Mouse (Mus musculus) hindbrain, embryonic 13.5 days (tissue): ENCODE results near the gene Ulk1. TPM values are rescaled to one million over a fixed set of nuclear protein-coding genes. Genes with fewer than 3 reads are reported as not detected.
"Not testable (repeated sequence)": the region's sequence is repeated elsewhere in the genome, so short reads cannot be mapped to it uniquely, and the experiment has no call there.

Source experiments
- ATAC-seq: fragments of 200-750 bp; cut with Nextera tagmentation; 2 replicates; pipeline ENCODE4 v1.8.0; 2017; ENCODE audit warnings: moderate TSS enrichment; ENCODE audit not compliant: low FRiP score
- H3K27ac ChIP-seq: fragments of 300-500 bp; sonication (generic); 2 replicates; pipeline ENCODE4 v1.5.1; 2015; ENCODE audit warnings: inconsistent platforms, mild to moderate bottlenecking, moderate library complexity
- H3K27me3 ChIP-seq: fragments of 300-500 bp; sonication (generic); 2 replicates; pipeline ENCODE4 v1.6.1; 2015; ENCODE audit warnings: mild to moderate bottlenecking, inconsistent platforms
- H3K36me3 ChIP-seq: fragments of 300-500 bp; sonication (generic); 2 replicates; pipeline ENCODE4 v1.6.1; 2015; ENCODE audit warnings: mild to moderate bottlenecking, inconsistent platforms
- H3K4me1 ChIP-seq: fragments of 300-500 bp; sonication (generic); replicated peaks from 2 replicates; pipeline ENCODE4 v1.6.1; 2015; ENCODE audit warnings: inconsistent platforms
- H3K4me2 ChIP-seq: fragments of 300-500 bp; sonication (generic); 2 replicates; pipeline ENCODE4 v1.6.1; 2015; ENCODE audit warnings: inconsistent platforms, mild to moderate bottlenecking, moderate library complexity
- H3K4me3 ChIP-seq: fragments of 300-500 bp; sonication (generic); 2 replicates; pipeline ENCODE4 v1.5.1; 2015; ENCODE audit warnings: mild to moderate bottlenecking, inconsistent platforms
- H3K9ac ChIP-seq: fragments of 300-500 bp; sonication (generic); 2 replicates; pipeline ENCODE4 v1.6.1; 2015; ENCODE audit warnings: mild to moderate bottlenecking, inconsistent platforms
- H3K9me3 ChIP-seq: fragments of 300-500 bp; sonication (generic); 2 replicates; pipeline ENCODE4 v1.6.1; 2016; ENCODE audit warnings: inconsistent platforms
- WGBS: fragments of 180-500 bp; shearing (Covaris S2); methylation state at CpG from one replicate; pipeline ENCODE4 v1.1.7; 2015; 5-methylcytosine and 5-hydroxymethylcytosine counted together
- polyA plus RNA-seq: library from polyadenylated mRNA; unstranded; fragments of >200 nt; fragmentation: Nextera tagmentation; extraction: Ambion mirVana; gene quantifications from 2 replicates; pipeline ENCODE4 v1.2.1, GENCODE M21; 2015

Gene Ulk1
- polyA plus RNA-seq, 1 experiment from 2014 or later = 30.3 TPM

DNA sequence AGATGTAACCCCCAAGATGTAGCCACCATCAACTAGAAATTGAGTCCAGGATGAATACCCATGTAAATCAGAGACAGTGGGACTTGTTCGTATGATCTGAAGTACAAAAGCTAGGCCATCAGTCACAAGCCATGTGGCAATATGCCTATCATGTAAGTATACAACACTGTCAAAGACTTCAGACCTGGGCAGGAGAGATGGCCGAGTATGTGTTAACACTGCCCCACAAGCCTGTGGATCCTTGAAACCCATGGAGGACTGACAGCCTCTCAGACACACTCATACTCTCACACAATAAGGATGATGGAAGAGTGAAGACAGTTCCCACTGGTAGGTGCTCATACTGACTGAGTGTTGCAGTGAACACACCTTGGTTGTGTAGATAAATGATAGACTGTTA, 33.8 kb downstream of the Ulk1 start:
- H3K9me3 ChIP-seq = no peaks in the 10 kb centered on the region
- no peak overlapping the region for H3K4me2 ChIP-seq
- 91% methylated on average over 2 of the region's 2 CpGs for WGBS
- ATAC-seq = no peak
- no peaks in the 10 kb centered on the region for H3K27me3 ChIP-seq
- H3K4me3 ChIP-seq = no peak overlapping the region
- no peak overlapping the region for H3K27ac ChIP-seq
- H3K9ac ChIP-seq = no peak overlapping the region
- H3K36me3 ChIP-seq = peaks cover 50% of the 10 kb centered on the region
- peaks cover 24% of the 10 kb centered on the region for H3K4me1 ChIP-seq

GRCm38 (mm10) chr5:110774511-110774910, 35.4 kb downstream of the Ulk1 start:
- no peak overlapping the region for H3K27ac ChIP-seq
- H3K4me2 ChIP-seq = no peak overlapping the region
- no peak for ATAC-seq
- H3K36me3 ChIP-seq = peaks cover 50% of the 10 kb centered on the region
- no peaks in the 10 kb centered on the region for H3K9me3 ChIP-seq
- WGBS = 94% methylated on average over 11 of the region's 11 CpGs
- no peaks in the 10 kb centered on the region for H3K27me3 ChIP-seq
- H3K4me1 ChIP-seq = peaks cover 13% of the 10 kb centered on the region
- H3K4me3 ChIP-seq = no peak overlapping the region
- peak overlapping the region; percentile 24; the same call in 1 of the 2 replicates for H3K9ac ChIP-seq

- 97% methylated on average over 9 of the region's 10 CpGs for WGBS
- H3K9ac ChIP-seq, ATAC-seq, H3K9me3 ChIP-seq, H3K4me3 ChIP-seq, H3K27ac ChIP-seq, H3K27me3 ChIP-seq, H3K4me2 ChIP-seq: not testable (repeated sequence)
- Histone ChIP-seq H3K36me3 (peaks cover 49% of the 10 kb centered on the region), H3K4me1 (peaks cover 17% of the 10 kb centered on the region)
Measured at GRCm38 (mm10) chr5:110772945-110773344, 37.0 kb downstream of the Ulk1 start.

DNA sequence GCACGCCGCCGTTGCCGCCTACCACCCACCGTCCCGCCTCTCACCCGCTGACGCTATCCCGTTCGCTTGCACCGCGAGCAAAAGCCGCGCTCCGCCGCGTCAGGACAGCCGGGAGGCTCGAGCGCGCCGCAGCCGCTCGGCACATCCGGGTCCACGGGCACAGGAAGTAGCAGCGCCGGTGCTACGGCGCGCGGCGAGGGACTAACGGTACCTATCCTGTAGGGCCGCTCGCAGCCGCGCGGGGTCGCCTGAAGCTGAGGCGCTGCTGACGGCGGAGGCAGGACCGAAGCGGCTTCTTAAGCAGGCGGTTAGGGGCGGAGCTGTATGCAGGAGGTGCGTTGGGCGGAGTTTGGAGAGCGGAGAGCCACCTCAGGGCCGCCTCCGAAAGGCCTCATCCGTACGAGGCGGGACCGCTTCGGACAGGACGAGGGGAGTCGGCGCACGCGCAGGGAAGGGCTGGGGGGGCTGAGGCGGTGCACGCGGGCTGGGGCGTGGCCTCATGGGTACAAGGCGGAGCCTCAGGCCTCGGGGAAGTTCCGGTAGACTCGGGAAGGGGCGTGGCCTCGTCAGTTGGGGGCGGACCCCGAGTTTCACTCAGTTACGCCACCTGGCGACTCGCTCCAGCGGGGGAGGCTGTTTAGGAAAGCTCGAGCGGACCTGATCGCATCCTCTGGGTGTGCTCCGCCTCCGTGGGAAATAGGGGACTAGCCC, 39.3 kb downstream of the Ulk1 start, which contains the start of gene Ep400:
Gene Ep400, minus strand, starts transcription at position 270 of the 711 bp plus-strand sequence.
- H3K4me1 ChIP-seq = peaks cover 20% of the 10 kb centered on the region
- peak within 1 kb of the TSS; percentile 90 for H3K4me3 ChIP-seq
- no peaks in the 10 kb centered on the region for H3K27me3 ChIP-seq
- H3K27ac ChIP-seq = peak within 1 kb of the TSS; percentile 97
- WGBS = under 1% methylated on average over 81 of the region's 83 CpGs
- ATAC-seq = peak; percentile 98
- peaks cover 27% of the 10 kb centered on the region for H3K36me3 ChIP-seq
- peak within 1 kb of the TSS; percentile 95 for H3K9ac ChIP-seq
- peak within 1 kb of the TSS; percentile 78 for H3K4me2 ChIP-seq
- no peaks in the 10 kb centered on the region for H3K9me3 ChIP-seq

GRCm38 (mm10) chr5:110770031-110770445, 39.9 kb downstream of the Ulk1 start:
- no peaks in the 10 kb centered on the region for H3K27me3 ChIP-seq
- peak overlapping the region; percentile 78 for H3K4me2 ChIP-seq
- H3K9me3 ChIP-seq = no peaks in the 10 kb centered on the region
- peaks cover 21% of the 10 kb centered on the region for H3K36me3 ChIP-seq
- H3K4me3 ChIP-seq = peak overlapping the region; percentile 90
- peak overlapping the region; percentile 95 for H3K9ac ChIP-seq
- peaks cover 20% of the 10 kb centered on the region for H3K4me1 ChIP-seq
- H3K27ac ChIP-seq = peak overlapping the region; percentile 97
- 0% methylated on average over 46 of the region's 58 CpGs for WGBS
- peak; percentile 64; the same call in 1 of the 2 replicates for ATAC-seq

DNA sequence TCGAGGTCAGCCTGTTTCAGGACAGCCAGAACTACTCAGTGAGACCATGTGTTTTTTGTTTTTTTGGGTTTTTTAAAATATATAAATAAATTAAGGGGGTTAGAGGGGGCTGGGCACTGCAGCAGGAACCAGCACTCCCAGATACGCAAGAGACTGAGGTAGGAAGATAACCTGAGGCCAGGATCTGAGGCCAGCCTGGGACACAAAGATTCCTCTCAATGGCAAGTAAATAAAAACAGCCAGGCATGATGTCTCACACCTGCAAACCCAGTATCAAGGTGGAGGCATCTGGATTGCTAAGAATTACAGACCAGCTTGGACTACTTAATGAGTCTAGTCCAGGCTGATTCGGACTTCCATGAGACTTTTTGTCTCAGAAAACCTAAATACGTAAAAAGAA, 40.6 kb downstream of the Ulk1 start:
- Histone ChIP-seq H3K36me3 (peaks cover 13% of the 10 kb centered on the region), H3K9me3 (no peaks in the 10 kb centered on the region), H3K27me3 (no peaks in the 10 kb centered on the region), H3K27ac (no peak overlapping the region), H3K4me3 (peak overlapping the region; percentile 90), H3K4me1 (peaks cover 20% of the 10 kb centered on the region), H3K9ac (peak overlapping the region; percentile 95), H3K4me2 (peak overlapping the region; percentile 78)
- no peak for ATAC-seq
- 77% methylated on average over 4 of the region's 4 CpGs for WGBS

DNA sequence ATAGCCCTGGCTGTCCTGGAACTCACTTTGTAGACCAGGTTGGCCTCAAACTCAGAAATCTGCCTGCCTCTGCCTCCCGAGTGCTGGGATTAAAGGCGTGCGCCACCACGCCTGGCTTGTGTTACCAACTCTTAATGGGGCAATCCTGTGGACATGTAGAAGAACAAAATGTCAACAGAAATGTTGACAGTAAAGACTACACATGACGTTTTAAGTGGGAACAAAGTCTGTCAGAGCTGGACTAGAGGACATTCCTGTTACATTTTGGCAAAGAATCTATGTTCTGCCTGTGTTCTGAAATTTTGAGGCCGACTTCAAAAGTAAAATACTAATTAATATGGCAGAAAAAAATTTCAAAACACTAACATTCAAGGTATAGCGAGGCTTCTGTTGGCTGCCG, 46.0 kb downstream of the Ulk1 start:
- Histone ChIP-seq H3K4me1 (peaks cover 12% of the 10 kb centered on the region), H3K27ac (no peak overlapping the region), H3K4me3 (no peak overlapping the region), H3K9me3 (no peaks in the 10 kb centered on the region), H3K36me3 (no peaks in the 10 kb centered on the region), H3K9ac (no peak overlapping the region), H3K4me2 (no peak overlapping the region), H3K27me3 (no peaks in the 10 kb centered on the region)
- no peak for ATAC-seq
- WGBS = 97% methylated on average over 8 of the region's 8 CpGs

DNA sequence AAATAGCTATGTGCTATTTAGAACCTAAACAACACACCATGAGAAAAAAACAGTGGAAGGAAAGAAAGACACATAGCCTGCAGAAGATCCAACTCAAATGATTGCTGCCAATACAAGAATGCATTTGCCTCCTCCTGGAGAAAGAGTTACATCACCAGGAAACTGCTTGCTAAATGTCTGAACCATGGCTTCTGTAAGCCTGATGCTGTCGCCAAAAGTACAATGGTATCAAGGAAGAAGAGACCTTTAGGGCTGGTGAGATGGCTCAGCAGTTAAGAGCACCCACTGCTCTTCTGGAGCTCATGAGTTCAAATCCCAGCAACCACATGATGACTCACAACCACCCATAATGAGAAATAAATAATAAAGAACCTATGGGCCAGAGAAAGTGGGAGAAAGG, 64.9 kb downstream of the Ulk1 start:
- no peak overlapping the region for H3K9ac ChIP-seq
- no peaks in the 10 kb centered on the region for H3K27me3 ChIP-seq
- no peaks in the 10 kb centered on the region for H3K9me3 ChIP-seq
- ATAC-seq = no peak
- H3K36me3 ChIP-seq = peaks cover under 1% of the 10 kb centered on the region
- 88% methylated on average over 1 of the region's 1 CpGs for WGBS
- no peak overlapping the region for H3K4me3 ChIP-seq
- no peak overlapping the region for H3K27ac ChIP-seq
- H3K4me1 ChIP-seq = no peaks in the 10 kb centered on the region
- no peak overlapping the region for H3K4me2 ChIP-seq

DNA sequence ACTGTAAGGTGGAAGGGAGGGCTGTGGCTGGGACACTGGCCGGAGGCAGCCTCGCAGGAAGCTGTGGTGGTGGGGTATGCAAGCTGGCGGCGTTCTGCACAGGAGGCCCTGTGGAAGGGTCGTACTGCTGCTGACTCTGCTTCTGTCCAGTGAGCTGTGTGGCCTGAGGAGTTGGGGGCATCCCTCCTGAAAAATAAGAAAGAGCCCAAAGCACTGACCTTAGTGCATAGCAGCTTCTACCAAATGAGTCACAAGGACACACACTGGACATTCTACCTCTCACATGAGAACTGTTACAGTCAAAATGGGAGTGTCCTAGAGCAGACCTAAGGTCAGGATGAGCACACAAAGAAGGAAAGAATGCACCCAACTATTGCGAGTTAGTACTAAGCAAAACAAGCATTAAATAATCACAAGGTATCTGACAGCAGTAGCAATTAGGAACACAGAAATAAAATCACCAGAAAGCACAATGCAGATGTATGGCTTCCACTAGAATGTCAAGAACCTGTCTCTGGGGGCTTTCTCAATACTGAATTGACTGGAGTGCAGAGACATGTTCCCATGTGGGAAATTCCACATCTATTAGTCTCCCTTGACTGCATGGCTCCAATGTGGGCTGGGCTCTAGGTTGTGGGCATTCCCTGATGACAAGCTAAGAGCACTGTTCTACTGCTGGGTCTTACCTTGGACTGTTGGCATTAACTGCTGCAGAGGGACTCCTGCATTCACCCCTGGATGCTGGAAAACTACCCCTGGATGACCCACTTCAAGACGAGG, 70.2 kb downstream of the Ulk1 start:
- no peak overlapping the region for H3K4me2 ChIP-seq
- no peak overlapping the region for H3K27ac ChIP-seq
- WGBS = 95% methylated on average over 7 of the region's 7 CpGs
- no peaks in the 10 kb centered on the region for H3K27me3 ChIP-seq
- no peak overlapping the region for H3K9ac ChIP-seq
- H3K36me3 ChIP-seq = peaks cover 48% of the 10 kb centered on the region
- no peaks in the 10 kb centered on the region for H3K4me1 ChIP-seq
- no peaks in the 10 kb centered on the region for H3K9me3 ChIP-seq
- no peak overlapping the region for H3K4me3 ChIP-seq
- no peak for ATAC-seq

- 95% methylated on average over 1 of the region's 1 CpGs for WGBS
- H3K27me3 ChIP-seq = no peaks in the 10 kb centered on the region
- H3K27ac ChIP-seq = no peak overlapping the region
- H3K4me3 ChIP-seq = no peak overlapping the region
- H3K36me3 ChIP-seq = peaks cover 77% of the 10 kb centered on the region
- no peak overlapping the region for H3K9ac ChIP-seq
- no peak overlapping the region for H3K4me2 ChIP-seq
- H3K9me3 ChIP-seq = no peaks in the 10 kb centered on the region
- ATAC-seq = no peak
- no peaks in the 10 kb centered on the region for H3K4me1 ChIP-seq
Measured at GRCm38 (mm10) chr5:110735606-110736005, 74.3 kb downstream of the Ulk1 start.
